Mouse (Mus musculus): ENCODE measurements around the gene S1pr4. TPM values are rescaled to one million over a fixed set of nuclear protein-coding genes. Genes with fewer than 3 reads are reported as not detected.

S1pr4 gene
- polyA plus RNA-seq, 1 experiment from 2014 or later, result 0.34 TPM

GRCm38 (mm10) chr10:81484441-81485059 lies 15.4 kb downstream of the S1pr4 start:
- Histone ChIP-seq H3K4me2 (ENCODE audit: low read length) (peak overlapping the region; percentile 18; the same call in 1 of the 2 replicates), H3K4me1 (ENCODE audit: control insufficient read depth, insufficient read depth, low read length) (peaks cover 30% of the 10 kb centered on the region), H3K27ac (replicated peaks; ENCODE audit: low read depth, low read length) (peak overlapping the region; percentile 76), H3K9ac (replicated peaks; ENCODE audit: low read length) (0 out of 2 replicates have a peak overlapping the region, but pooled peaks have one; percentile 20), H3K9me3 (ENCODE audit: control insufficient read depth, low read length) (no peaks in the 10 kb centered on the region), H3K36me3 (ENCODE audit: control insufficient read depth, insufficient read depth, low read length) (peaks cover 33% of the 10 kb centered on the region), H3K27me3 (ENCODE audit: control insufficient read depth, insufficient read depth, low read length) (no peaks in the 10 kb centered on the region), H3K4me3 (replicated peaks; ENCODE audit: low read depth, low read length) (no peak overlapping the region)
- WGBS, result 39% methylated on average over 6 of the region's 6 CpGs
- ATAC-seq (ENCODE audit: low FRiP score, low TSS enrichment), result no peak
- peak; percentile 70 for DNase-seq

DNA sequence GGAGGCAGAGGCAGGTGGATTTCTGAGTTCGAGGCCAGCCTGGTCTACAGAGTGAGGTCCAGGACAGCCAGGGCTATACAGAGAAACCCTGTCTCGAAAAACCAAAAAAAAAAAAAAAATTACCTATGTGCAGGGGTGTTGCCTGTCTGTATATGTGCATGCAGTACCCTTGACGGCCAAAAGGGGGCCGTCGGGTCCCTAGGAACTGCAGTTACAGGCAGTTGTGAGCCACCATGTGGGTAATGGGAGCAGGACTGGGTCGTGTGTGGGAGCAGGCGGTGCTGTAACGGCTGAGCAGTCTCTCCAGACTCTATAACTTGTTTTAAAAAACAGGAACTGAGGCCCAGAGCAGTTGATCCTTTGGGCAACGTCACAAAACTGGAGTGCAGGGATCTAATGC lies 15.9 kb downstream of the S1pr4 start:
- Histone ChIP-seq H3K36me3 (ENCODE audit: control insufficient read depth, insufficient read depth, low read length) (peaks cover 27% of the 10 kb centered on the region), H3K4me2 (ENCODE audit: low read length) (peak overlapping the region; percentile 18; the same call in 1 of the 2 replicates), H3K27me3 (ENCODE audit: control insufficient read depth, insufficient read depth, low read length) (no peaks in the 10 kb centered on the region), H3K9ac (replicated peaks; ENCODE audit: low read length) (no peak overlapping the region), H3K27ac (replicated peaks; ENCODE audit: low read depth, low read length) (peak overlapping the region; percentile 76), H3K9me3 (ENCODE audit: control insufficient read depth, low read length) (no peaks in the 10 kb centered on the region), H3K4me3 (replicated peaks; ENCODE audit: low read depth, low read length) (no peak overlapping the region), H3K4me1 (ENCODE audit: control insufficient read depth, insufficient read depth, low read length) (peaks cover 33% of the 10 kb centered on the region)
- DNase-seq, result peak; percentile 70
- 17% methylated on average over 9 of the region's 9 CpGs for WGBS
- ATAC-seq (ENCODE audit: low FRiP score, low TSS enrichment), result no peak

DNA sequence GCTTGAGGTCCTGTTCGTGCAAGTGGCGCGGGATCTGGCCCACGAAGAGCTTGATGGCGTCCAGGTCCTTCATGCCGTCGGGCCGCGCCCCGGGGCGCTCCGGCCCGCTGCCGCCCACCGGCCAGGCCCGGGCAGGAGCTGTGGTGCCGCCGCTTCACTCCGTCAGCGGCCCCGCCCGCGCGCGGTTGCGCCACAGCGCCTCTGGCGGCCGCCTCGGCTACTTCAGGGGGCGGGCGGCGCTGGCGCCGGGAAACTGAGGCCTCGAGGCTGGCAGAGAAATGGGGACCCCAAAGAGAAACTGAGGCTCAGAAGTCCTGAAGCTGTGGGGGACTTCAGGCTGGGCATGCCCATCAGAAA lies 17.4 kb downstream of the S1pr4 start, which contains the start of gene Celf5:
Gene Celf5, minus strand, starts transcription at position 177 of the 357 bp plus-strand sequence.
- peak within 1 kb of the TSS; percentile 77 for H3K4me3 ChIP-seq (replicated peaks; ENCODE audit: low read depth, low read length)
- peak within 1 kb of the TSS; percentile 86 for H3K27ac ChIP-seq (replicated peaks; ENCODE audit: low read depth, low read length)
- WGBS, result under 1% methylated on average over 36 of the region's 36 CpGs
- peak within 1 kb of the TSS; percentile 92 for H3K9ac ChIP-seq (replicated peaks; ENCODE audit: low read length)
- ATAC-seq (ENCODE audit: low FRiP score, low TSS enrichment) (peak; percentile 76), DNase-seq (peak; percentile 87)
- H3K9me3 ChIP-seq (ENCODE audit: control insufficient read depth, low read length), result no peaks in the 10 kb centered on the region
- peak within 1 kb of the TSS; percentile 75 for H3K4me2 ChIP-seq (ENCODE audit: low read length)
- peaks cover 48% of the 10 kb centered on the region for H3K4me1 ChIP-seq (ENCODE audit: control insufficient read depth, insufficient read depth, low read length)
- no peaks in the 10 kb centered on the region for H3K27me3 ChIP-seq (ENCODE audit: control insufficient read depth, insufficient read depth, low read length)
- H3K36me3 ChIP-seq (ENCODE audit: control insufficient read depth, insufficient read depth, low read length), result peaks cover 13% of the 10 kb centered on the region

DNA sequence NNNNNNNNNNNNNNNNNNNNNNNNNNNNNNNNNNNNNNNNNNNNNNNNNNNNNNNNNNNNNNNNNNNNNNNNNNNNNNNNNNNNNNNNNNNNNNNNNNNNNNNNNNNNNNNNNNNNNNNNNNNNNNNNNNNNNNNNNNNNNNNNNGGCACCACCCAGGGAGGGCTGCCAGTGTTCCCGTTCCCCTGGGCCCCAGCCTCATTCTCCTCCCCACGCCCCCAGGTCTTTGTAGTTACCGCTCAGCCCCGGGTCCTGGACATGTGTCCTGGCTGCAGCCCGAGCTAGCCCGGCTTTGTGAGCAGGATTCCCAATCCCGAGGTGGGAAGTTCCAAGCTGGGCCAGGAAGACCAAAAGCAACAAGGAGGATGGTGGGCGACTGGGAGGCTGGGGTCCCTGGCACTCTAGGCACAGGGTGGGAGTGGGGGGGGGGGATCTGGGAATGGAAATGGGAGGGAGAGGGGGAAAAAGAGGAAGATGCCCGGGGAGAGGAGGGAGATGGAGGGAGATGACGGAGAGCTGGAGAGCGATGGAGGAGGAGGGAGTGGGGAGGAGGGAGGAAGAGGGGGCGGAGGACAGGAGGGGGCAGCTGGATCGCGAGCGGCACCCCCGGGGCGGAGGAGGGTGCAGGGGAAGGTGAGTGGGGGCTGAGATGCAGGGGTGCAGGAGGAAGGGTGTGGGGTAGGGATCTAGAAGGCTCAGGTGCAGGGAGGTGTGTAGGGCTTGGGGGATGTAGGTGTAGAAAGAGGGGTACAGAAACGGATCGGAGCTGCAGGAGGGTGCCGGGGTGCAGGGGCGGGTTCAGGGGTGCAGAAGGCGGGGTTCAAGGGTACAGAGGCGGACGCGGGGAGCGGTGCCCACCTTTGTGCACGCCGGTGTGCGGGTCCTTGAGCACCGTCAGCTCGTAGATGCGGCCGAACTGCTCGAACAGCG lies 18.1 kb downstream of the S1pr4 start:
- H3K9me3 ChIP-seq (ENCODE audit: control insufficient read depth, low read length), result no peaks in the 10 kb centered on the region
- peaks cover 6% of the 10 kb centered on the region for H3K36me3 ChIP-seq (ENCODE audit: control insufficient read depth, insufficient read depth, low read length)
- ATAC-seq (ENCODE audit: low FRiP score, low TSS enrichment) (peak; percentile 41), DNase-seq (peak; percentile 68)
- peaks cover 51% of the 10 kb centered on the region for H3K4me1 ChIP-seq (ENCODE audit: control insufficient read depth, insufficient read depth, low read length)
- H3K4me3 ChIP-seq (replicated peaks; ENCODE audit: low read depth, low read length), result peak overlapping the region; percentile 77
- H3K4me2 ChIP-seq (ENCODE audit: low read length), result peak overlapping the region; percentile 75
- H3K27me3 ChIP-seq (ENCODE audit: control insufficient read depth, insufficient read depth, low read length), result peaks cover 5% of the 10 kb centered on the region; the same call in 1 of the 2 replicates
- 2% methylated on average over 35 of the region's 35 CpGs for WGBS
- H3K9ac ChIP-seq (replicated peaks; ENCODE audit: low read length), result peak overlapping the region; percentile 92
- H3K27ac ChIP-seq (replicated peaks; ENCODE audit: low read depth, low read length), result peak overlapping the region; percentile 86

DNA sequence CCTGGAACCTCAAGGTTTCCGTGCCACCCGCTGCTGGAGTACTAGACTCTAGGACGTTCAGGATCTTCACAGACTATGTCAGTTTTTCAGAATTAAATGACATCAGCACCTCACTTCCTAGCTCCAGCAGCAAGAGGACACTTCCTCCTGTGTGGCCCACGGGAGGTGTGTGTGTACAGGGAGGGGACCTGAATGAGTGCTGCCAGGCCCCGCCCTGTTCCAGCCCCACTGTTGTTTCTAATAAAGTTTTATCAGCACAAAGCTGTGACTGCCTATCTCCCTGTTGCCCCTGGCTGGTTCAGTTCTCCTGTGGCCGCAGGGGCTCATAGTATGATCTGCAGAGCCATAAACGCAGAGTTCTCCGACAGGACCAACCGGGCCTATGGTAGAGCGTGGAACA lies 25.5 kb downstream of the S1pr4 start:
- 92% methylated on average over 10 of the region's 10 CpGs for WGBS
- 0 out of 2 replicates have a peak overlapping the region, but pooled peaks have one; percentile 93 for H3K27ac ChIP-seq (replicated peaks; ENCODE audit: low read depth, low read length)
- DNase-seq (no peak), ATAC-seq (ENCODE audit: low FRiP score, low TSS enrichment) (no peak)
- 0 out of 2 replicates have a peak overlapping the region, but pooled peaks have one; percentile 6 for H3K9ac ChIP-seq (replicated peaks; ENCODE audit: low read length)
- H3K36me3 ChIP-seq (ENCODE audit: control insufficient read depth, insufficient read depth, low read length), result peaks cover 29% of the 10 kb centered on the region
- H3K4me3 ChIP-seq (replicated peaks; ENCODE audit: low read depth, low read length), result no peak overlapping the region
- no peaks in the 10 kb centered on the region for H3K9me3 ChIP-seq (ENCODE audit: control insufficient read depth, low read length)
- H3K4me2 ChIP-seq (ENCODE audit: low read length), result peak overlapping the region; percentile 86; the same call in 1 of the 2 replicates
- peaks cover 47% of the 10 kb centered on the region for H3K4me1 ChIP-seq (ENCODE audit: control insufficient read depth, insufficient read depth, low read length)
- H3K27me3 ChIP-seq (ENCODE audit: control insufficient read depth, insufficient read depth, low read length), result peaks cover 9% of the 10 kb centered on the region; the same call in 1 of the 2 replicates

DNA sequence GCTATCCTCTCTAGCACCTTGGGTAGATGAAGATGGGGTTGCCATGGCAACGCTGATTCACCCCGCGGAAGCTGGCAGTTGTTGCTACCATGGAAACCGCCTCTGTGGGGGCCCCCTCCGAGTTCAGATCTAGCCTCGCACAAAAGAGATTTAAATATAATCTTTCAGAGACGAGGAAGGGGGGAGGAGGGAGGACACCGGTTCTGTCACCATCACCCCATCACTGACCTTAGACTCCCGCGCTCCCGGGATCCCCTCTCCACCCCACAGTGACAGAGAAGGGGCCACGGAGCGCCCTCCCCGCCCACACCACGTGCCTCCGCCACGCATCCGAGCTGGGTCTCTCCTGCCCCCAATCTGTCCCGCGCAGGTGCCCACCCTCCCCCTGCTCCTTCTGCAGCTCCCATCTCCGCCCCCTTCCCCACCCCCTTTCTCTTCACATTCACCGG lies 26.9 kb downstream of the S1pr4 start:
- Histone ChIP-seq H3K4me3 (replicated peaks; ENCODE audit: low read depth, low read length) (peak overlapping the region; percentile 51), H3K36me3 (ENCODE audit: control insufficient read depth, insufficient read depth, low read length) (peaks cover 41% of the 10 kb centered on the region), H3K4me2 (ENCODE audit: low read length) (peak overlapping the region; percentile 86), H3K9ac (replicated peaks; ENCODE audit: low read length) (peak overlapping the region; percentile 71), H3K27me3 (ENCODE audit: control insufficient read depth, insufficient read depth, low read length) (peaks cover 9% of the 10 kb centered on the region; the same call in 1 of the 2 replicates), H3K27ac (replicated peaks; ENCODE audit: low read depth, low read length) (peak overlapping the region; percentile 93), H3K4me1 (ENCODE audit: control insufficient read depth, insufficient read depth, low read length) (peaks cover 34% of the 10 kb centered on the region), H3K9me3 (ENCODE audit: control insufficient read depth, low read length) (no peaks in the 10 kb centered on the region)
- peak; percentile 97 for DNase-seq
- ATAC-seq (ENCODE audit: low FRiP score, low TSS enrichment), result peak; percentile 86
- WGBS, result 2% methylated on average over 22 of the region's 22 CpGs

DNA sequence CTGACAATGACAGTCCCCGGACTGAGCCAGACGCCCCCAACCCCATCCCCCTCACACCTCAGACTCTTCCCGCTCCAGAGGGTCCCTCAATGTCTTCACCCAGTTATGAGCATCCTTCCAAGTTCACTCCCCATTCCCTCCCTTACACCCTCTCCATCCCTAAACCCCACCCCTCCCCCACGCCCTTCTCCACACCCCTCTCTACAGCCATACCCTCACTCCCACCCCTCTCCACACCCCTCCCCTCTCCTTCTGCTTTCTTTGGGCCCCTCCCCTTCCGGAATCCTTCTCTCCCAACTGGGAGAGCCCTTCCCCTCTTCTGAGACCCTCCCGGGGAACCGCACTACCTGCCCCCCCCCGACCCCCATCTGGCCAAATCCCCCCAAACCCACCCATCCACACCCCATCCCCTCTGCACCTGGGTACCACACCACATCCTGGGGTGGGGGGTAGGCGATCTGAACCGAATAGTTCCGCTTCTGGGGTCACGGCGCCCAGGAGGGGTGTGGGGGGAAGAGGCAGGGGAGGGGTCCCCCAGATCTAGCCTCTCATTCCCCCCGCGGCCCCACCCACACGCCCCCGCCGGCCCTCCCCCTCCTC lies 27.4 kb downstream of the S1pr4 start:
- DNase-seq, result peak; percentile 69
- WGBS, result 3% methylated on average over 18 of the region's 18 CpGs
- peaks cover 29% of the 10 kb centered on the region for H3K4me1 ChIP-seq (ENCODE audit: control insufficient read depth, insufficient read depth, low read length)

GRCm38 (mm10) chr10:81470454-81470853 lies 29.5 kb downstream of the S1pr4 start:
- Histone ChIP-seq H3K4me1 (ENCODE audit: control insufficient read depth, insufficient read depth, low read length) (peaks cover 26% of the 10 kb centered on the region), H3K27ac (replicated peaks; ENCODE audit: low read depth, low read length) (no peak overlapping the region), H3K9me3 (ENCODE audit: control insufficient read depth, low read length) (no peaks in the 10 kb centered on the region), H3K27me3 (ENCODE audit: control insufficient read depth, insufficient read depth, low read length) (no peaks in the 10 kb centered on the region; the same call in 1 of the 2 replicates), H3K9ac (replicated peaks; ENCODE audit: low read length) (no peak overlapping the region), H3K36me3 (ENCODE audit: control insufficient read depth, insufficient read depth, low read length) (peaks cover 54% of the 10 kb centered on the region), H3K4me3 (replicated peaks; ENCODE audit: low read depth, low read length) (no peak overlapping the region), H3K4me2 (ENCODE audit: low read length) (peak overlapping the region; percentile 17; the same call in 1 of the 2 replicates)
- 63% methylated on average over 18 of the region's 18 CpGs for WGBS
- DNase-seq, result no peak
- no peak for ATAC-seq (ENCODE audit: low FRiP score, low TSS enrichment)

More for the DNA sequence above, 27.4 kb downstream of the S1pr4 start:
- Histone ChIP-seq H3K9me3 (ENCODE audit: control insufficient read depth, low read length) (no peaks in the 10 kb centered on the region), H3K9ac (replicated peaks; ENCODE audit: low read length) (peak overlapping the region; percentile 71), H3K36me3 (ENCODE audit: control insufficient read depth, insufficient read depth, low read length) (peaks cover 46% of the 10 kb centered on the region), H3K27ac (replicated peaks; ENCODE audit: low read depth, low read length) (peak overlapping the region; percentile 93), H3K4me3 (replicated peaks; ENCODE audit: low read depth, low read length) (peak overlapping the region; percentile 51), H3K27me3 (ENCODE audit: control insufficient read depth, insufficient read depth, low read length) (peaks cover 9% of the 10 kb centered on the region; the same call in 1 of the 2 replicates), H3K4me2 (ENCODE audit: low read length) (peak overlapping the region; percentile 86)
- ATAC-seq (ENCODE audit: low FRiP score, low TSS enrichment), result peak; percentile 51
